Mouse (Mus musculus) lung, embryonic 14.5 days (tissue): ENCODE data around the gene Sbds. TPM values are rescaled to one million over a fixed set of nuclear protein-coding genes. Genes with fewer than 3 reads are reported as not detected.

Source experiments
- ATAC-seq: fragments of 200-750 bp; cut with Nextera tagmentation; 2 replicates; pipeline ENCODE4 v1.8.0; 2017; ENCODE audit warnings: mild to moderate bottlenecking, moderate TSS enrichment, moderate library complexity; ENCODE audit not compliant: insufficient read depth
- DNase-seq: peaks from one replicate; pipeline ENCODE4 v3.0.0-alpha.2; 2015
- H3K27ac ChIP-seq: fragments of 300-500 bp; sonication (generic); 2 replicates; pipeline ENCODE4 v1.5.1; 2014; ENCODE audit warnings: low read depth, mild to moderate bottlenecking, moderate library complexity
- H3K27me3 ChIP-seq: fragments of 300-500 bp; sonication (generic); 2 replicates; pipeline ENCODE4 v1.6.1; 2014; ENCODE audit warnings: low read length, control low read depth; ENCODE audit not compliant: insufficient read depth
- H3K36me3 ChIP-seq: fragments of 300-500 bp; sonication (generic); 2 replicates; pipeline ENCODE4 v1.6.1; 2014; ENCODE audit warnings: control low read depth; ENCODE audit not compliant: insufficient read depth
- H3K4me1 ChIP-seq: fragments of 300-500 bp; sonication (generic); 2 replicates; pipeline ENCODE4 v1.6.1; 2014; ENCODE audit warnings: antibody characterized with exemption, control low read depth; ENCODE audit not compliant: insufficient read depth
- H3K4me2 ChIP-seq: fragments of 300-500 bp; sonication (generic); 2 replicates; pipeline ENCODE4 v1.6.1; 2014; ENCODE audit warnings: mild to moderate bottlenecking
- H3K4me3 ChIP-seq: fragments of 300-500 bp; sonication (generic); 2 replicates; pipeline ENCODE4 v1.5.1; 2014; ENCODE audit warnings: low read depth, low read length
- H3K9ac ChIP-seq: fragments of 300-500 bp; sonication (generic); 2 replicates; pipeline ENCODE4 v1.6.1; 2014
- H3K9me3 ChIP-seq: fragments of 300-500 bp; sonication (generic); 2 replicates; pipeline ENCODE4 v1.6.1; 2016; ENCODE audit warnings: low read depth, low read length, control low read depth
- CTCF ChIP-seq: IDR thresholded peaks from 2 replicates; pipeline ENCODE4 v1.5.1; 2016; ENCODE audit warnings: antibody characterized with exemption, low read depth
- WGBS: fragments of 180-500 bp; shearing (Covaris S2); extraction: QIAGEN DNeasy Blood & Tissue Kit; methylation state at CpG from one replicate; pipeline ENCODE4 v1.1.7; 2014; 5-methylcytosine and 5-hydroxymethylcytosine counted together
- polyA plus RNA-seq: library from polyadenylated mRNA; unstranded; fragments of >200 nt; fragmentation: Nextera tagmentation; extraction: Ambion mirVana; gene quantifications from 2 replicates; pipeline ENCODE4 v1.2.1, GENCODE M21; 2014

Sbds gene
- polyA plus RNA-seq, 1 experiment from 2014 or later, result 50.7 TPM

DNA sequence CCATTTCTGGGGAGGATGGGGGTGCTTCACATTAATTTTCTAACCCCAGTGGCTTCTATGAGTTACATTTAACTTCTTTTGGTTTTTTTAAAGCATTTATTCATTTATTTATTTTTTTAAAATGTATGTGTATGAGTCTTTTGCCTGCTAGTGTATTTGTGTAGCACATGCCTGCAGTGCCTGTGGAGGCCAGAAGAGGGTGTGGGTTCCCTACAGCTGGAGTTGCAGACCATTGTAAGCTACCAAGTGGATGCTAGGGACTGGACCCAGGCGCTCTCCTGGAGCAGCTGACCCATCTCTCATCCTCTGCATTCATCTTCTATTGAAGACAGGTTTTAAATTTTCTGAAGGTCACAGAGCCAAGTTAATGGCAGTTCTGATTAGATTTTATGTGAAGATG is 17.0 kb upstream of the Sbds start:
- H3K27me3 ChIP-seq, result no peaks in the 10 kb centered on the region
- no peak overlapping the region for H3K4me2 ChIP-seq
- DNase-seq (peak; percentile 14), ATAC-seq (no peak)
- H3K4me3 ChIP-seq, result no peak overlapping the region
- H3K4me1 ChIP-seq, result no peaks in the 10 kb centered on the region
- H3K27ac ChIP-seq, result no peak overlapping the region
- WGBS, result 88% methylated on average over 1 of the region's 1 CpGs
- H3K36me3 ChIP-seq, result peaks cover 62% of the 10 kb centered on the region
- no peak overlapping the region for H3K9ac ChIP-seq
- H3K9me3 ChIP-seq, result no peaks in the 10 kb centered on the region
- TF ChIP-seq CTCF, result peak; percentile 44; the same call in 1 of the 2 replicates

DNA sequence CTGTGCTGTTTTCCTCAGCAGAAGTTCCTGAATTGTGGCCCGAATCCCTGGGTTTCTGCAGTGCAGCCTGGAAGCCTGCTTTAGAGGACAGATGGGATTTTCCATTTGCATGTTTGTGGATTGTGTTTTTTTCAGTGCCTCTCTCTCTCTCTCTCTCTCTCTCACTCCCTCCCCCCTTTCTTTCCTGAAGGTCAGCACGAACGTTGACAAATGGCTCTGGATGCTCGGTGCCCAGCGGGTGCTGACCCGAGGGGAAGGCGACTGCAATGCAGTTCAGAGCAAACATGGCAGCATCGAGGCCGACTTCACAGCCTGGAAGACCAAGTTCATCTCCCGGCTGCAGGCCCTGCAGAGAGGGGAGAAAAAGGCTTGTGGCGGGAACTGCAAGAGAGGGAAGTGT is 13.6 kb upstream of the Sbds start:
- no peak for ATAC-seq
- Histone ChIP-seq H3K4me3 (no peak overlapping the region), H3K4me1 (no peaks in the 10 kb centered on the region), H3K9ac (no peak overlapping the region), H3K27ac (no peak overlapping the region), H3K9me3 (no peaks in the 10 kb centered on the region), H3K4me2 (no peak overlapping the region), H3K27me3 (no peaks in the 10 kb centered on the region), H3K36me3 (peaks cover 58% of the 10 kb centered on the region)
- DNase-seq, result no peak
- WGBS, result 68% methylated on average over 11 of the region's 11 CpGs
- TF ChIP-seq CTCF, result no peak

DNA sequence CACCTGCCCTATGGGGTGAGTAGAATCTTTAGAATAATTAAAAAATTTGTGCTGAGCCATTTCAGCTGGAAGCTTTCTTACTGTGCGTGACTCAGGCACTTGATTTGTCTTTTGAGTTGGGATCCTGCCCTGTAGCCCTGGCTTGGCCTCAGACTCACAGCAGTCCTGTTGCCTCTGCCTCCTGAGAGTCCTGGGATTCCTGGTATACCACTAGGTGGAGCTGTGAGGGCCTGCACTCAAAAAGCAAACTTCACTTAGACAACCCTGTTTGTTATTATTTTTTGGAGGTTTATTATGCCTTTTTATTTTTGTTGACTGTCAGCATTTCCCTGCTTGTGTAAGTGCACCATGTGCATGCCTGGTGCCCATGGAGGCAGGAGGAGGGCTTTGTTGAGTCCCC is 12.0 kb upstream of the Sbds start:
- no peak overlapping the region for H3K4me2 ChIP-seq
- no peaks in the 10 kb centered on the region for H3K9me3 ChIP-seq
- DNase-seq (peak; percentile 54), ATAC-seq (no peak)
- no peaks in the 10 kb centered on the region for H3K27me3 ChIP-seq
- H3K4me3 ChIP-seq, result no peak overlapping the region
- no peak overlapping the region for H3K9ac ChIP-seq
- WGBS, result 87% methylated on average over 1 of the region's 1 CpGs
- H3K36me3 ChIP-seq, result peaks cover 54% of the 10 kb centered on the region
- peak; percentile 61 for TF ChIP-seq CTCF
- H3K27ac ChIP-seq, result no peak overlapping the region
- no peaks in the 10 kb centered on the region for H3K4me1 ChIP-seq

DNA sequence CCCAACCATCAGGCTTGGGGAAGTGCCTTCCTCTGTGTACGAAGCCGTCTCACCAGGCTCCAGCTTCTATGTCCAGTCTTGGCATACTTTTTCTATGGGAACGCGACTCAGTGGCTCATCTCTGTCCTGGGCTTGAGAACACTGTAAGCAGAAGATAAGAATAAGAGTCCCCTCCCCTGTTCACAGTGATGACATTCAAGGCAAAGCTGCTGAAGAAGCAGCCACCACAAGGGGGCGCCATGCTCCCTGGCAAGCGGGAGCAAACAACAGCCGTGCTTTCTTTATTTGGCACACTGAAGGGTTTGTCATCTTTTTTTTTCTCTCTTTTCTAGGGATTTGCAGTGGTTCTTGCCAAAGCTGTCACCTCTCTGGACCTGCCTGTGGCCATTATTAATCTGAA is 11.3 kb upstream of the Sbds start:
- Histone ChIP-seq H3K27ac (no peak overlapping the region), H3K36me3 (peaks cover 49% of the 10 kb centered on the region), H3K9ac (no peak overlapping the region), H3K27me3 (no peaks in the 10 kb centered on the region), H3K9me3 (no peaks in the 10 kb centered on the region), H3K4me1 (no peaks in the 10 kb centered on the region), H3K4me2 (no peak overlapping the region), H3K4me3 (no peak overlapping the region)
- ATAC-seq (no peak), DNase-seq (peak; percentile 55)
- 75% methylated on average over 7 of the region's 7 CpGs for WGBS
- TF ChIP-seq CTCF, result peak; percentile 68

DNA sequence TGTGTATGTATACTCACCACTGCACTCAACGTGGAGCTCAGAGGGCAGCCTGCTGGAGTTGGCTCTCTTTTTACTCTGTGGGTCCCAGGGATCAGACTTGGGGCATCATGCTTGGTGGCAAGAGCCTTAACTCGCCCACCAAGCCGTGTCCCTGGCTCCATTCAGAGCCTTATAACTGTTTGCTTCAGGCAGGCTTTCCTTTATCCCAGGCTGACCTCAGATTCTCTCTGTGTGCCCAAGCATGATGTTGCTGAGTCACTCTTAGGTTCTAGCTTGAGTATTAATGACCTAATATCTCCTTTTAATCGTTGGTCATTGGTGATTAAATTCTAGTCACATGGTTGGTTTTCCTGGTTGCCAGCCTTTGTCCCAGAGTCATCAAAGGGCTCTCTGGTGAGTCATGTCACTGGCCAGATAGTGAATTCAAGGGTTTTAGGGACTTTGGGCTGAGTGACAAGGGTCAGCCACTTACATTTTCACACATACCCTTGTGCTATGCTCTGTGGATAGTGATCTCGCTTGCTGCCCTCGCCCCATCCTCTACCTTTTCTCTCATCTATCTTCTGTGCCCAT is 9.2 kb upstream of the Sbds start:
- H3K4me1 ChIP-seq, result no peaks in the 10 kb centered on the region
- ATAC-seq (no peak), DNase-seq (no peak)
- WGBS, result 87% methylated on average over 6 of the region's 6 CpGs
- H3K9me3 ChIP-seq, result no peaks in the 10 kb centered on the region
- H3K27me3 ChIP-seq, result no peaks in the 10 kb centered on the region
- H3K4me3 ChIP-seq, result no peak overlapping the region
- H3K36me3 ChIP-seq, result peaks cover 42% of the 10 kb centered on the region
- no peak overlapping the region for H3K4me2 ChIP-seq
- H3K9ac ChIP-seq, result no peak overlapping the region
- TF ChIP-seq CTCF, result no peak
- H3K27ac ChIP-seq, result no peak overlapping the region

DNA sequence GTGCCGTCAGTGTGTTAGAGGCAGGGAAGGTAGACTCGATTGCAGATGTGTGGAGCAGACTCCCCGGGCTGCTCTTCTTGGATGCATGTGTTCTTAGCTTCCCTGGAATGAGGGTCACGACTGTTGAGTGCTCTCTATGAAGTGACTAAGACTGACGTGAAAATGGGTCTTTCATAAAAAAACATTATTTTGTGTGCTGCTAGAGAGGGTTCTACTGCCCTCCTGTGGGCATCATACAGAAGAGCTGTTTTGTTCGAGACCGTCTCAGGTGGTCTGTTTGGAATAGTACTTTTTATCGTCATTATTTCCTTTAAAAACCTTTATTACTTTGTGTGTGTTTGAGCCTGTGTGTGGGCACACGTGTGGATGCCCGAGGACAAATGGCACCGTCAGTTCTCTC is 8.1 kb upstream of the Sbds start:
- Histone ChIP-seq H3K4me1 (no peaks in the 10 kb centered on the region), H3K27ac (no peak overlapping the region), H3K27me3 (no peaks in the 10 kb centered on the region), H3K4me3 (no peak overlapping the region), H3K36me3 (peaks cover 36% of the 10 kb centered on the region), H3K9ac (no peak overlapping the region), H3K9me3 (no peaks in the 10 kb centered on the region), H3K4me2 (no peak overlapping the region)
- no peak for ATAC-seq
- DNase-seq, result no peak
- 70% methylated on average over 11 of the region's 11 CpGs for whole genome bisulfite sequencing
- peak; percentile 50 for TF ChIP-seq CTCF

DNA sequence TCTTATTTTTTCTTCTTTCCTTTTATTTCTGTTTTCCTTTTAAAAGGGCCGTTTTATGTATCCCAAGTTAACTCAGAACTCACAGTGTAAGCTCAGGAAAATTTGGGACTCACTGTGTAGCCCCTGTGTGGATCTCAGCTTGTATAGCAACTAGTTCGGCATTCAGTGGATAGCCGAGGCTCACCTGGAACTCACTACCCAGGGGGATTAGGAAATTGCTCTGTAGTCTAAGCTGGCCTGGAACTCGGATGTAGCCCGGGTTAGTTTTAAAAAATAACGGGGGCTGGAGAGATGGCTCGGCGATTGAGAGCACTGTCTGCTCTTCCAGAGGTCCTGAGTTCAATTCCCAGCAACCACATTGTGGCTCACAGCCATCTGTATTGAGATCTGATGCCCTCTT is 2.0 kb upstream of the Sbds start:
- no peaks in the 10 kb centered on the region for H3K9me3 ChIP-seq
- peak; percentile 31 for DNase-seq
- H3K27me3 ChIP-seq, result no peaks in the 10 kb centered on the region
- peak overlapping the region; percentile 83 for H3K4me2 ChIP-seq
- TF ChIP-seq CTCF, result no peak
- peak overlapping the region; percentile 76 for H3K4me3 ChIP-seq
- ATAC-seq, result no peak
- peaks cover 21% of the 10 kb centered on the region for H3K36me3 ChIP-seq
- H3K9ac ChIP-seq, result peak overlapping the region; percentile 73
- peak overlapping the region; percentile 67 for H3K27ac ChIP-seq
- no peaks in the 10 kb centered on the region for H3K4me1 ChIP-seq
- WGBS, result 9% methylated on average over 8 of the region's 8 CpGs
